Mouse (Mus musculus): ENCODE results near the gene Tmem132a. TPM values are rescaled to one million over a fixed set of nuclear protein-coding genes. Genes with fewer than 3 reads are reported as not detected.

Gene Tmem132a
- polyA plus RNA-seq, 1 experiment from 2014 or later = 80.2 TPM

DNA sequence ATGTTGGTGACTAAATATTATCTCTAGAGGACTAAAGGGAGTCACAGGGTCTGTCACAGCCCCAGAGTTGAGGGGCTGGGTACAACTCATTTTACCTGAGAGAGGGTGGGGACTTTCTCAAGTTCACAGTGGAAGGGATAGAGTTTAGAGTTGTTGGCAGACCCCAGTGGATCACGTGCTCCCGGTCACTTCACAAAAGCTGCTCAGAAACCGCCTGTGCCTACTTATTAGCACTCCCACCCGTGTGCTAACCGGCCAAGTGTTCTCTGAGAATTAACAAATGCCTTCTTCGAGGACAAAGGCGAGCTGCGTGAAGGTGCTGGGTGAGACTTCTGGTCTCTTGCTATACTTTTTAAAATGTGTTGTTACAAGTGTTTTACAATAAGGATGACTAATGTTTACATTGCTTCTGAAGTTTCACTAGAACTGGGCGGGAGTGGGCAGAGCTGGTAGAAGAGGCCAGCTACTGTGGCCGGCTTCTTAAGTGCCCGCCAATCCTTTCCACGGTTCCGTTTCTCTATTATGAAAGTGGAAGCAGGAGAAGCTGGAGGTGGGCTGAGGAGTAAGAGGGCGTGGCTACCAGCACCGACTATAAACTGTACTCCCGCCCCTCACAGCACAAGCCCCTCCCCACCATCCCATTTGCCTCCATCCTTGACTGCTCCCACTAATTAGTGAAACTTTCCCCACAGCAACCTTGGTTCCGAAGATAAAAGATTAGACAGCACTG is 51.4 kb downstream of the Tmem132a start:
- 16% methylated on average over 17 of the region's 17 CpGs for WGBS
- DNase-seq = peak; percentile 69
- no peak for TF ChIP-seq CTCF (IDR thresholded peaks at IDR 0.05; ENCODE audit: low read depth)

DNA sequence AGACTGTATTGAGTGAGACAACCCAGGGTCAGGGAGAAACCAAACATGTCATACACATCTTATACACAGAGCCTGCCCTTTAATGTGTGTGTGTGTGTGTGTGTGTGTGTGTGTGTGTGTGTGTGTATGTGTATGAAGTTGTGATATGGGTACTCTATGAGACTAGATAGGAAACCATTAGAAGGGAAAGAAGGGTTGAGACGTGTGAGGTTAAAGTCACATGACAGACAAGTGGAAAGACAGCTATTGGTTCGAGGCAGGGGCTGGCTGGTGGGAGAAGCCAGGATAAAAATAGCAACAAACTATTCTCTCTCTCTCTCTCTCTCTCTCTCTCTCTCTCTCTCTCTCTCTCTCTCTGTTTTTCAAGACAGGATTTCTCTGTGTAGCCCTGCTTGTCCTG is 53.3 kb downstream of the Tmem132a start:
- Histone ChIP-seq H3K4me2 (no peak overlapping the region), H3K4me3 (ENCODE audit: low read depth, low read length) (no peak overlapping the region), H3K27ac (ENCODE audit: low read depth) (no peak overlapping the region), H3K9ac (no peak overlapping the region), H3K27me3 (ENCODE audit: insufficient read depth, low read length) (no peaks in the 10 kb centered on the region), H3K9me3 (ENCODE audit: low read depth, low read length) (no peaks in the 10 kb centered on the region), H3K4me1 (ENCODE audit: insufficient read depth) (no peaks in the 10 kb centered on the region), H3K36me3 (ENCODE audit: insufficient read depth) (no peaks in the 10 kb centered on the region)
- ATAC-seq (ENCODE audit: insufficient read depth) (no peak), DNase-seq (no peak)
- 47% methylated on average over 2 of the region's 2 CpGs for WGBS
- TF ChIP-seq CTCF (IDR thresholded peaks at IDR 0.05; ENCODE audit: low read depth) = no peak

More for the DNA sequence above, 51.4 kb downstream of the Tmem132a start:
- H3K9ac ChIP-seq = peak overlapping the region; percentile 1; the same call in 1 of the 2 replicates
- no peaks in the 10 kb centered on the region for H3K4me1 ChIP-seq (ENCODE audit: insufficient read depth)
- H3K4me2 ChIP-seq = peak overlapping the region; percentile 40
- H3K9me3 ChIP-seq (ENCODE audit: low read depth, low read length) = no peaks in the 10 kb centered on the region
- peak overlapping the region; percentile 51 for H3K27ac ChIP-seq (ENCODE audit: low read depth)
- peak; percentile 90 for ATAC-seq (ENCODE audit: insufficient read depth)
- H3K36me3 ChIP-seq (ENCODE audit: insufficient read depth) = no peaks in the 10 kb centered on the region
- no peaks in the 10 kb centered on the region for H3K27me3 ChIP-seq (ENCODE audit: insufficient read depth, low read length)
- H3K4me3 ChIP-seq (ENCODE audit: low read depth, low read length) = peak overlapping the region; percentile 11; the same call in 1 of the 2 replicates

- no peak for TF ChIP-seq CTCF (IDR thresholded peaks at IDR 0.05; ENCODE audit: low read depth)
- H3K9ac ChIP-seq = no peak overlapping the region
- no peak for ATAC-seq (ENCODE audit: insufficient read depth)
Measured at GRCm38 (mm10) chr19:10815871-10816270, 53.9 kb downstream of the Tmem132a start.

GRCm38 (mm10) chr19:10813905-10814304 is 55.8 kb downstream of the Tmem132a start:
- H3K27ac ChIP-seq (ENCODE audit: low read depth) = no peak overlapping the region
- 0 out of 2 replicates have a peak, but pooled peaks cover 9% of the 10 kb centered on the region for H3K4me1 ChIP-seq (ENCODE audit: insufficient read depth)
- ATAC-seq (ENCODE audit: insufficient read depth) (no peak), DNase-seq (no peak)
- no peaks in the 10 kb centered on the region for H3K9me3 ChIP-seq (ENCODE audit: low read depth, low read length)
- H3K27me3 ChIP-seq (ENCODE audit: insufficient read depth, low read length) = no peaks in the 10 kb centered on the region
- no peaks in the 10 kb centered on the region for H3K36me3 ChIP-seq (ENCODE audit: insufficient read depth)
- no peak overlapping the region for H3K4me3 ChIP-seq (ENCODE audit: low read depth, low read length)
- no peak for TF ChIP-seq CTCF (IDR thresholded peaks at IDR 0.05; ENCODE audit: low read depth)
- WGBS = 57% methylated on average over 7 of the region's 7 CpGs
- H3K9ac ChIP-seq = no peak overlapping the region
- no peak overlapping the region for H3K4me2 ChIP-seq

More at GRCm38 (mm10) chr19:10815871-10816270, 53.9 kb downstream of the Tmem132a start:
- WGBS = 76% methylated on average over 6 of the region's 6 CpGs
- no peaks in the 10 kb centered on the region for H3K4me1 ChIP-seq (ENCODE audit: insufficient read depth)
- no peak overlapping the region for H3K27ac ChIP-seq (ENCODE audit: low read depth)
- no peak overlapping the region for H3K4me3 ChIP-seq (ENCODE audit: low read depth, low read length)
- no peak overlapping the region for H3K4me2 ChIP-seq
- DNase-seq = no peak
- H3K36me3 ChIP-seq (ENCODE audit: insufficient read depth) = no peaks in the 10 kb centered on the region
- H3K27me3 ChIP-seq (ENCODE audit: insufficient read depth, low read length) = no peaks in the 10 kb centered on the region
- no peaks in the 10 kb centered on the region for H3K9me3 ChIP-seq (ENCODE audit: low read depth, low read length)

DNA sequence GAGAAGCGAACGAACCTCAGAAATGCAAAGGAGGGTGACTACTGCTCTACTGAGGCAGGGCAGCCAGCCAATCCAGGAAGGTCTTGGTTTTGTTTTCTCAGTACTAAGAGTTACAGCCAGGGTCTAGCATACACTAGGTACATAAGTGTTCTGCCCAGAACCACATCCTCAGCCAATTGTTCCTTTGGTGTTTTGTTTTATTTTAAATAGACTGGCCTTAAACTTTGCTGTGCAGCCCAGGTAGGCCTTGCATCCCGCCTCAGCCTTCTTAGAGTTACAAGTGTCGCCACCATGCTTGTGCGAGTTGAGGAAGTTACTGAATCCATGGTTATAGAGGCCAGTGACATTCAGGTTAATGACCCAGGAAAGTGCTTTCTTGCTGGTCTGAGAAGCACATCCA is 56.7 kb downstream of the Tmem132a start:
- TF ChIP-seq CTCF (IDR thresholded peaks at IDR 0.05; ENCODE audit: low read depth) = no peak

DNA sequence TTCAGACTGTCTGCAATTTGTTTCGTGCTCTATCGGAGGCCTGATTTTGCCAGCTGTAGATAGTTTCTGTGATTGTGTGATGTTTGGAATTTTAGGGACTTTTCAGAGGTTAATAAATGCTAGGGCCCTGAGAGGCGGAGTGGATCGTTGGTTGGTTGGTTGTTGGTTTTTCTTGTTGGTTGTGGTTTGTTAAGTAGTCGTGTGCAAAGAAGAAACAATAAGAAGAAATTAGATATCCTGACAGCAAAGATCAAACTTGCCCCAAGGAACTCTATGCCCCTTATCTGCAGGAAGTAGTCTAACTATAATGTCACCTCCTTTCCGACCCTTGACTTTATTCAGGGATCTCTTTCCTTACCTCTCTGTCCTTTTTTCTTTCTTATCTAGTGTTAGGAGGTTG is 58.3 kb downstream of the Tmem132a start:
- Histone ChIP-seq H3K36me3 (ENCODE audit: insufficient read depth) (no peaks in the 10 kb centered on the region), H3K9ac (no peak overlapping the region), H3K4me1 (ENCODE audit: insufficient read depth) (0 out of 2 replicates have a peak, but pooled peaks cover 9% of the 10 kb centered on the region), H3K27ac (ENCODE audit: low read depth) (no peak overlapping the region), H3K4me2 (no peak overlapping the region), H3K4me3 (ENCODE audit: low read depth, low read length) (no peak overlapping the region), H3K27me3 (ENCODE audit: insufficient read depth, low read length) (no peaks in the 10 kb centered on the region), H3K9me3 (ENCODE audit: low read depth, low read length) (no peaks in the 10 kb centered on the region)
- WGBS = 75% methylated on average over 6 of the region's 6 CpGs
- ATAC-seq (ENCODE audit: insufficient read depth) (no peak), DNase-seq (no peak)
- no peak for TF ChIP-seq CTCF (IDR thresholded peaks at IDR 0.05; ENCODE audit: low read depth)

More for the DNA sequence above, 56.7 kb downstream of the Tmem132a start:
- Histone ChIP-seq H3K27ac (ENCODE audit: low read depth) (no peak overlapping the region), H3K4me2 (no peak overlapping the region), H3K9me3 (ENCODE audit: low read depth, low read length) (no peaks in the 10 kb centered on the region), H3K27me3 (ENCODE audit: insufficient read depth, low read length) (no peaks in the 10 kb centered on the region), H3K4me3 (ENCODE audit: low read depth, low read length) (no peak overlapping the region), H3K9ac (no peak overlapping the region), H3K36me3 (ENCODE audit: insufficient read depth) (no peaks in the 10 kb centered on the region), H3K4me1 (ENCODE audit: insufficient read depth) (0 out of 2 replicates have a peak, but pooled peaks cover 9% of the 10 kb centered on the region)
- no peak for DNase-seq
- no peak for ATAC-seq (ENCODE audit: insufficient read depth)
- 92% methylated on average over 5 of the region's 5 CpGs for WGBS

- peak; percentile 31 for DNase-seq
- Histone ChIP-seq H3K27ac (ENCODE audit: low read depth) (peak overlapping the region; percentile 86), H3K4me2 (no peak overlapping the region)
Measured at GRCm38 (mm10) chr19:10810176-10810492, 59.6 kb downstream of the Tmem132a start.

More at GRCm38 (mm10) chr19:10810176-10810492, 59.6 kb downstream of the Tmem132a start:
- Histone ChIP-seq H3K4me3 (ENCODE audit: low read depth, low read length) (no peak overlapping the region), H3K4me1 (ENCODE audit: insufficient read depth) (0 out of 2 replicates have a peak, but pooled peaks cover 9% of the 10 kb centered on the region), H3K9ac (no peak overlapping the region; the same call in 1 of the 2 replicates), H3K9me3 (ENCODE audit: low read depth, low read length) (no peaks in the 10 kb centered on the region), H3K36me3 (ENCODE audit: insufficient read depth) (no peaks in the 10 kb centered on the region), H3K27me3 (ENCODE audit: insufficient read depth, low read length) (no peaks in the 10 kb centered on the region)
- 0 out of 2 replicates have a peak, but pooled peaks have one; percentile 35 for ATAC-seq (ENCODE audit: insufficient read depth)
- 33% methylated on average over 4 of the region's 4 CpGs for WGBS
- TF ChIP-seq CTCF (IDR thresholded peaks at IDR 0.05; ENCODE audit: low read depth) = no peak
